Comparison of ENCODE assay signal across 9 mouse cellular contexts in the genomic region with DNA sequence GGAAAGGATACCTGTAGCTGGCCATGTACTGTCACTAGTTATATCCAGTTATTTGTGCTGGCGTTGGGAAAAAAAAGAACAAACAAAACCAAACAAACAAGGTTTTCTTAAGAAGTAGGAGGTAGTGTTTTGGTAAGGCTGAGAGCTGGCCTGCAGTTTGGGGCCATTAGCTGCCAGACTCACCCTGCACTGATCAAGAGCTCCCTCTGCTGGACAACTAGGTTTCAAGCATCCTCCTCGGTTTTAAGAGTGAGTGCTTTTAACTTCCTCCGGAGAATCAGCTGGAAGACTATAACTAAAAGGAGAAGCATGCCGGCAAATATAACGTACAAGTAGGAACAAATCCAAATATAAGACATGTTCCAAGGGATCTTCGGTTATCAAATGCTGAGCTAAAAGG. TPM values are rescaled to one million over a fixed set of nuclear protein-coding genes. Genes with fewer than 3 reads are reported as not detected.
DNase-seq lines count a peak whose midpoint lies in the region; ATAC-seq lines count a peak whose summit lies in the region.
"Had no signal": no experiment of that assay in that cellular context is flagged by ENCODE, and none has a peak within 500 bp of the region (broad histone marks: within the 10 kb centered on the region; RNA-seq: fewer than 3 reads in every experiment).

No protein-coding gene starts in this region.

- peak; percentile 43 for DNase-seq in urinary bladder, postnatal 25 days (ENCODE audit: low spot score)
- no peak for DNase-seq in urinary bladder, postnatal 4 days (ENCODE audit: low spot score in 2 of 2)
- DNase-seq in adrenal gland, adult 8-10 months, result peak; percentile 17
- DNase-seq in embryo, embryonic 10 days (ENCODE audit: low spot score), result peak; percentile 78
- DNase-seq in left cerebral cortex, postnatal 10 days (ENCODE audit: extremely low spot score in 1 of 2, low spot score in 2 of 2), result peak; percentile 31 to 38
- DNase-seq in ovary, adult 18-20 months (ENCODE audit: low spot score), result no peak

- no peaks in the 10 kb centered on the region for H3K9me3 ChIP-seq in hindbrain, embryonic 15.5 days
- H3K9me3 ChIP-seq in neural tube, embryonic 12.5 days, result no peaks in the 10 kb centered on the region

- H3K4me3 ChIP-seq in hindbrain, embryonic 15.5 days, result no peak overlapping the region
- H3K4me3 ChIP-seq in neural tube, embryonic 12.5 days, result no peak overlapping the region

- no peaks in the 10 kb centered on the region for H3K36me3 ChIP-seq in hindbrain, embryonic 15.5 days
- H3K36me3 ChIP-seq in neural tube, embryonic 12.5 days, result no peaks in the 10 kb centered on the region

- WGBS in hindbrain, embryonic 15.5 days, result 20% methylated on average over 6 of the region's 6 CpGs
- WGBS in neural tube, embryonic 12.5 days, result 10% methylated on average over 6 of the region's 6 CpGs

- ATAC-seq in hindbrain, embryonic 15.5 days (ENCODE audit: low FRiP score, low read depth), result no peak
- 0 out of 2 replicates have a peak, but pooled peaks have one; percentile 58 for ATAC-seq in neural tube, embryonic 12.5 days (ENCODE audit: low FRiP score, low read depth)

- H3K9ac ChIP-seq in hindbrain, embryonic 15.5 days, result no peak overlapping the region
- no peak overlapping the region for H3K9ac ChIP-seq in neural tube, embryonic 12.5 days

- H3K4me2 ChIP-seq in hindbrain, embryonic 15.5 days, result peak overlapping the region; percentile 29; the same call in 1 of the 2 replicates
- 0 out of 2 replicates have a peak overlapping the region, but pooled peaks have one; percentile 14 for H3K4me2 ChIP-seq in neural tube, embryonic 12.5 days (replicated peaks)

- H3K4me1 ChIP-seq in hindbrain, embryonic 15.5 days (replicated peaks), result no peaks in the 10 kb centered on the region
- H3K4me1 ChIP-seq in neural tube, embryonic 12.5 days, result no peaks in the 10 kb centered on the region

- H3K27me3 ChIP-seq in hindbrain, embryonic 15.5 days, result no peaks in the 10 kb centered on the region
- no peaks in the 10 kb centered on the region for H3K27me3 ChIP-seq in neural tube, embryonic 12.5 days (replicated peaks)

- no peak overlapping the region for H3K27ac ChIP-seq in hindbrain, embryonic 15.5 days (replicated peaks)
- no peak overlapping the region for H3K27ac ChIP-seq in neural tube, embryonic 12.5 days

- intact Hi-C loops in left cerebral cortex, postnatal 10 days (cut with DNase I), result loop anchor here (10.0 kb wide), 1 partner anchor 397 kb away; the partner anchor contains the start of gene Morf4l2

RNA-seq across cellular contexts. Expression of gene Esx1, which starts 19.8 kb away (rescaled TPM):
- not detected for total RNA-seq in adrenal gland, adult 8-10 months (2022)
- not detected in 2 replicates for polyA plus RNA-seq in hindbrain, embryonic 15.5 days (2015; fragmentation: Nextera tagmentation; extraction: Ambion mirVana)
- total RNA-seq in left cerebral cortex, postnatal 10 days (2021), result not detected
- not detected in 2 replicates for polyA plus RNA-seq in neural tube, embryonic 12.5 days (2016; fragmentation: Nextera tagmentation; extraction: Ambion mirVana)
- polyA plus RNA-seq: heart, embryonic 16.5 days had no signal

Comparison
In these comparisons a context has a peak if more than half of its experiments do, and no peak if none do; other contexts are left out.
1. DNase-seq: peak in urinary bladder, postnatal 25 days (single experiment), adrenal gland, adult 8-10 months (single experiment), embryo, embryonic 10 days (single experiment) and left cerebral cortex, postnatal 10 days (2 of 2); none in urinary bladder, postnatal 4 days (0 of 2) and ovary, adult 18-20 months (single experiment).